Mouse (Mus musculus) hindbrain, postnatal 0 days (tissue): ENCODE data around the gene Ush2a. TPM values are rescaled to one million over a fixed set of nuclear protein-coding genes. Genes with fewer than 3 reads are reported as not detected.

Experiments
- ATAC-seq: fragments of 200-750 bp; cut with Nextera tagmentation; 2 replicates; pipeline ENCODE4 v1.8.0; 2017; ENCODE audit warnings: mild to moderate bottlenecking, moderate TSS enrichment, moderate library complexity
- DNase-seq: peaks from one replicate; pipeline ENCODE4 v3.0.0-alpha.2; 2015; ENCODE audit warnings: low spot score
- H3K27ac ChIP-seq: fragments of 300-500 bp; sonication (generic); 2 replicates; pipeline ENCODE4 v1.5.1; 2014; ENCODE audit warnings: mild to moderate bottlenecking
- H3K27me3 ChIP-seq: fragments of 300-500 bp; sonication (generic); 2 replicates; pipeline ENCODE4 v1.6.1; 2014; ENCODE audit warnings: low read length, mixed read lengths; ENCODE audit not compliant: insufficient read depth
- H3K36me3 ChIP-seq: fragments of 300-500 bp; sonication (generic); 2 replicates; pipeline ENCODE4 v1.6.1; 2014; ENCODE audit warnings: low read length, mixed read lengths; ENCODE audit not compliant: insufficient read depth
- H3K4me1 ChIP-seq: fragments of 300-500 bp; sonication (generic); 2 replicates; pipeline ENCODE4 v1.6.1; 2014; ENCODE audit warnings: antibody characterized with exemption, low read length, mixed read lengths; ENCODE audit not compliant: insufficient read depth
- H3K4me2 ChIP-seq: fragments of 300-500 bp; sonication (generic); 2 replicates; pipeline ENCODE4 v1.6.1; 2014; ENCODE audit warnings: low read depth, mild to moderate bottlenecking, low read length, moderate library complexity, mixed read lengths
- H3K4me3 ChIP-seq: fragments of 300-500 bp; sonication (generic); 2 replicates; pipeline ENCODE4 v1.5.1; 2014; ENCODE audit warnings: low read length
- H3K9ac ChIP-seq: fragments of 300-500 bp; sonication (generic); replicated peaks from 2 replicates; pipeline ENCODE4 v1.6.1; 2014; ENCODE audit warnings: mild to moderate bottlenecking, low read length, moderate library complexity, mixed read lengths
- H3K9me3 ChIP-seq: fragments of 300-500 bp; sonication (generic); 2 replicates; pipeline ENCODE4 v1.6.1; 2016; ENCODE audit warnings: low read length, mixed read lengths
- CTCF ChIP-seq: IDR thresholded peaks from 2 replicates; pipeline ENCODE4 v1.5.1; 2016; ENCODE audit warnings: antibody characterized with exemption, control low read depth, low read depth
- WGBS: fragments of 180-500 bp; shearing (Covaris S2); extraction: QIAGEN DNeasy Blood & Tissue Kit; methylation state at CpG from one replicate; pipeline ENCODE4 v1.1.7; 2014; 5-methylcytosine and 5-hydroxymethylcytosine counted together
- polyA plus RNA-seq: library from polyadenylated mRNA; unstranded; fragments of >200 nt; fragmentation: Nextera tagmentation; extraction: Ambion mirVana; gene quantifications from 2 replicates; pipeline ENCODE4 v1.2.1, GENCODE M21; 2015
- total RNA-seq: library from RNA; depleted of rRNA; stranded (reverse); fragments of >200 nt; gene quantifications from 2 replicates; pipeline ENCODE4 v1.2.3, GENCODE M21; 2014

The Ush2a gene
- total and polyA plus RNA-seq, 2 experiments from 2014 or later = 0.44 to 1.5 TPM

- Histone ChIP-seq H3K27me3 (no peaks in the 10 kb centered on the region), H3K27ac (no peak overlapping the region), H3K4me3 (no peak overlapping the region), H3K4me1 (0 out of 2 replicates have a peak, but pooled peaks cover 6% of the 10 kb centered on the region), H3K4me2 (no peak overlapping the region), H3K36me3 (no peaks in the 10 kb centered on the region), H3K9me3 (no peaks in the 10 kb centered on the region), H3K9ac (no peak overlapping the region)
- WGBS = 49% methylated on average over 3 of the region's 3 CpGs
- DNase-seq (no peak), ATAC-seq (no peak)
- TF ChIP-seq CTCF = no peak
These were observed 397.3 kb downstream of the Ush2a start for GRCm38 (mm10) chr1:188659159-188659558.

- Histone ChIP-seq H3K4me1 (0 out of 2 replicates have a peak, but pooled peaks cover 6% of the 10 kb centered on the region), H3K36me3 (no peaks in the 10 kb centered on the region), H3K4me3 (peak overlapping the region; percentile 5), H3K27me3 (no peaks in the 10 kb centered on the region), H3K9ac (no peak overlapping the region), H3K27ac (no peak overlapping the region), H3K9me3 (no peaks in the 10 kb centered on the region), H3K4me2 (peak overlapping the region; percentile 38)
- TF ChIP-seq CTCF = no peak
- ATAC-seq = no peak
- no peak for DNase-seq
- 9% methylated on average over 3 of the region's 3 CpGs for WGBS
These were observed 398.5 kb downstream of the Ush2a start for GRCm38 (mm10) chr1:188660339-188660738.

- DNase-seq (peak; percentile 46), ATAC-seq (no peak)
- peak overlapping the region; percentile 5 for H3K4me3 ChIP-seq
- H3K27ac ChIP-seq = no peak overlapping the region
- TF ChIP-seq CTCF = no peak
- 0 out of 2 replicates have a peak, but pooled peaks cover 6% of the 10 kb centered on the region for H3K4me1 ChIP-seq
- H3K9me3 ChIP-seq = no peaks in the 10 kb centered on the region
- H3K9ac ChIP-seq = no peak overlapping the region
- H3K36me3 ChIP-seq = no peaks in the 10 kb centered on the region
- 8% methylated on average over 8 of the region's 8 CpGs for WGBS
- H3K27me3 ChIP-seq = no peaks in the 10 kb centered on the region
- peak overlapping the region; percentile 38 for H3K4me2 ChIP-seq
These were observed 399.1 kb downstream of the Ush2a start for GRCm38 (mm10) chr1:188660882-188661281.

- no peaks in the 10 kb centered on the region for H3K4me1 ChIP-seq
- no peaks in the 10 kb centered on the region for H3K36me3 ChIP-seq
- H3K4me3 ChIP-seq = no peak overlapping the region
- ATAC-seq = no peak
- H3K27ac ChIP-seq = no peak overlapping the region
- no peak overlapping the region for H3K4me2 ChIP-seq
- 63% methylated on average over 8 of the region's 8 CpGs for WGBS
- TF ChIP-seq CTCF = no peak
- no peaks in the 10 kb centered on the region for H3K27me3 ChIP-seq
- H3K9me3 ChIP-seq = no peaks in the 10 kb centered on the region
- no peak for DNase-seq
- H3K9ac ChIP-seq = no peak overlapping the region
These were observed 405.6 kb downstream of the Ush2a start for GRCm38 (mm10) chr1:188667460-188667859.

- no peak for ATAC-seq
- no peak overlapping the region for H3K27ac ChIP-seq
- H3K9me3 ChIP-seq = no peaks in the 10 kb centered on the region
- 83% methylated on average over 12 of the region's 12 CpGs for WGBS
- no peak overlapping the region for H3K4me3 ChIP-seq
- H3K27me3 ChIP-seq = no peaks in the 10 kb centered on the region
- no peak for DNase-seq
- TF ChIP-seq CTCF = no peak
- no peaks in the 10 kb centered on the region for H3K4me1 ChIP-seq
- H3K9ac ChIP-seq = no peak overlapping the region
- no peak overlapping the region for H3K4me2 ChIP-seq
- H3K36me3 ChIP-seq = no peaks in the 10 kb centered on the region
These were observed 406.7 kb downstream of the Ush2a start for GRCm38 (mm10) chr1:188668513-188668912.

- Histone ChIP-seq H3K4me2 (no peak overlapping the region), H3K9me3 (no peaks in the 10 kb centered on the region), H3K36me3 (no peaks in the 10 kb centered on the region), H3K9ac (no peak overlapping the region), H3K27me3 (no peaks in the 10 kb centered on the region), H3K4me3 (no peak overlapping the region), H3K4me1 (no peaks in the 10 kb centered on the region), H3K27ac (no peak overlapping the region)
- no peak for TF ChIP-seq CTCF
- peak; percentile 49; the same call in 1 of the 2 replicates for ATAC-seq
- peak; percentile 36 for DNase-seq
- WGBS = 65% methylated on average over 12 of the region's 12 CpGs
These were observed 411.0 kb downstream of the Ush2a start for GRCm38 (mm10) chr1:188672871-188673270.

- Histone ChIP-seq H3K4me3 (no peak overlapping the region), H3K9me3 (no peaks in the 10 kb centered on the region), H3K36me3 (no peaks in the 10 kb centered on the region), H3K9ac (no peak overlapping the region), H3K27me3 (no peaks in the 10 kb centered on the region), H3K4me2 (no peak overlapping the region), H3K27ac (no peak overlapping the region), H3K4me1 (no peaks in the 10 kb centered on the region)
- TF ChIP-seq CTCF = no peak
- DNase-seq = no peak
- WGBS = 84% methylated on average over 8 of the region's 8 CpGs
- ATAC-seq = no peak
These were observed 413.1 kb downstream of the Ush2a start for GRCm38 (mm10) chr1:188674640-188675510.
